Mouse (Mus musculus) midbrain, embryonic 12.5 days (tissue): ENCODE results near the gene Hrasls5. TPM values are rescaled to one million over a fixed set of nuclear protein-coding genes. Genes with fewer than 3 reads are reported as not detected.

Experiments
- ATAC-seq: fragments of 200-750 bp; cut with Nextera tagmentation; 2 replicates; pipeline ENCODE4 v1.8.0; 2017; ENCODE audit warnings: low read depth, moderate TSS enrichment, moderate library complexity; ENCODE audit not compliant: low FRiP score
- H3K27ac ChIP-seq: fragments of 300-500 bp; sonication (generic); replicated peaks from 2 replicates; pipeline ENCODE4 v1.5.1; 2016; ENCODE audit warnings: mild to moderate bottlenecking
- H3K27me3 ChIP-seq: fragments of 300-500 bp; sonication (generic); 2 replicates; pipeline ENCODE4 v1.6.1; 2016; ENCODE audit warnings: mild to moderate bottlenecking
- H3K36me3 ChIP-seq: fragments of 300-500 bp; sonication (generic); 2 replicates; pipeline ENCODE4 v1.6.1; 2016
- H3K4me1 ChIP-seq: fragments of 300-500 bp; sonication (generic); 2 replicates; pipeline ENCODE4 v1.6.1; 2016
- H3K4me2 ChIP-seq: fragments of 300-500 bp; sonication (generic); replicated peaks from 2 replicates; pipeline ENCODE4 v1.6.1; 2016; ENCODE audit warnings: mild to moderate bottlenecking, moderate library complexity
- H3K4me3 ChIP-seq: fragments of 300-500 bp; sonication (generic); 2 replicates; pipeline ENCODE4 v1.5.1; 2016; ENCODE audit warnings: mild to moderate bottlenecking
- H3K9ac ChIP-seq: fragments of 300-500 bp; sonication (generic); replicated peaks from 2 replicates; pipeline ENCODE4 v1.6.1; 2016; ENCODE audit warnings: mild to moderate bottlenecking, moderate library complexity
- H3K9me3 ChIP-seq: fragments of 300-500 bp; sonication (generic); 2 replicates; pipeline ENCODE4 v1.6.1; 2016; ENCODE audit warnings: mild to moderate bottlenecking
- WGBS: fragments of 180-500 bp; shearing (Covaris S2); methylation state at CpG from one replicate; pipeline ENCODE4 v1.1.7; 2016; 5-methylcytosine and 5-hydroxymethylcytosine counted together
- polyA plus RNA-seq: library from polyadenylated mRNA; unstranded; fragments of >200 nt; fragmentation: Nextera tagmentation; extraction: Ambion mirVana; gene quantifications from 2 replicates; pipeline ENCODE4 v1.2.1, GENCODE M21; 2016

Hrasls5 gene
- polyA plus RNA-seq, 1 experiment from 2014 or later, result not detected

- Histone ChIP-seq H3K4me2 (no peak overlapping the region), H3K9me3 (no peaks in the 10 kb centered on the region)
- WGBS, result 91% methylated on average over 8 of the region's 8 CpGs
These were observed 27.1 kb upstream of the Hrasls5 start for GRCm38 (mm10) chr19:7585279-7585678.

GRCm38 (mm10) chr19:7585764-7586163 lies 26.6 kb upstream of the Hrasls5 start:
- Histone ChIP-seq H3K27me3 (no peaks in the 10 kb centered on the region), H3K4me3 (no peak overlapping the region), H3K4me2 (no peak overlapping the region), H3K9ac (no peak overlapping the region), H3K4me1 (no peaks in the 10 kb centered on the region), H3K27ac (no peak overlapping the region), H3K36me3 (no peaks in the 10 kb centered on the region), H3K9me3 (no peaks in the 10 kb centered on the region)
- WGBS, result 94% methylated on average over 6 of the region's 6 CpGs
- no peak for ATAC-seq

More at GRCm38 (mm10) chr19:7585279-7585678, 27.1 kb upstream of the Hrasls5 start:
- H3K27me3 ChIP-seq, result no peaks in the 10 kb centered on the region
- no peaks in the 10 kb centered on the region for H3K4me1 ChIP-seq
- no peak for ATAC-seq
- no peak overlapping the region for H3K9ac ChIP-seq
- no peak overlapping the region for H3K27ac ChIP-seq
- no peaks in the 10 kb centered on the region for H3K36me3 ChIP-seq
- no peak overlapping the region for H3K4me3 ChIP-seq

GRCm38 (mm10) chr19:7590795-7591194 lies 21.5 kb upstream of the Hrasls5 start:
- no peak for ATAC-seq
- no peak overlapping the region for H3K9ac ChIP-seq
- H3K4me1 ChIP-seq, result no peaks in the 10 kb centered on the region

GRCm38 (mm10) chr19:7592018-7592417 lies 20.3 kb upstream of the Hrasls5 start:
- Histone ChIP-seq H3K9ac (no peak overlapping the region), H3K4me3 (no peak overlapping the region), H3K27ac (no peak overlapping the region), H3K27me3 (no peaks in the 10 kb centered on the region), H3K9me3 (no peaks in the 10 kb centered on the region), H3K4me1 (no peaks in the 10 kb centered on the region), H3K36me3 (no peaks in the 10 kb centered on the region), H3K4me2 (no peak overlapping the region)
- ATAC-seq, result no peak
- WGBS, result 70% methylated on average over 3 of the region's 3 CpGs

More at GRCm38 (mm10) chr19:7590795-7591194, 21.5 kb upstream of the Hrasls5 start:
- Histone ChIP-seq H3K4me3 (no peak overlapping the region), H3K27ac (no peak overlapping the region), H3K27me3 (no peaks in the 10 kb centered on the region), H3K9me3 (no peaks in the 10 kb centered on the region), H3K4me2 (no peak overlapping the region), H3K36me3 (no peaks in the 10 kb centered on the region)

GRCm38 (mm10) chr19:7595534-7595933 lies 16.8 kb upstream of the Hrasls5 start:
- H3K27me3 ChIP-seq, result no peaks in the 10 kb centered on the region
- H3K4me1 ChIP-seq, result no peaks in the 10 kb centered on the region
- ATAC-seq, result no peak
- no peak overlapping the region for H3K27ac ChIP-seq
- 24% methylated on average over 2 of the region's 2 CpGs for whole genome bisulfite sequencing
- H3K9me3 ChIP-seq, result no peaks in the 10 kb centered on the region
- H3K4me2 ChIP-seq, result no peak overlapping the region
- H3K9ac ChIP-seq, result no peak overlapping the region
- no peaks in the 10 kb centered on the region for H3K36me3 ChIP-seq
- no peak overlapping the region for H3K4me3 ChIP-seq

GRCm38 (mm10) chr19:7598481-7598880 lies 13.9 kb upstream of the Hrasls5 start:
- Histone ChIP-seq H3K9ac (no peak overlapping the region), H3K4me3 (no peak overlapping the region), H3K27me3 (no peaks in the 10 kb centered on the region), H3K4me1 (no peaks in the 10 kb centered on the region), H3K27ac (no peak overlapping the region), H3K9me3 (no peaks in the 10 kb centered on the region), H3K4me2 (no peak overlapping the region), H3K36me3 (no peaks in the 10 kb centered on the region)
- WGBS, result 63% methylated on average over 4 of the region's 4 CpGs
- ATAC-seq, result no peak

- ATAC-seq, result no peak
- Histone ChIP-seq H3K36me3 (no peaks in the 10 kb centered on the region), H3K4me2 (no peak overlapping the region), H3K27me3 (peaks cover 3% of the 10 kb centered on the region), H3K4me1 (peaks cover 13% of the 10 kb centered on the region), H3K4me3 (no peak overlapping the region), H3K9me3 (no peaks in the 10 kb centered on the region), H3K27ac (no peak overlapping the region), H3K9ac (no peak overlapping the region)
- WGBS, result 82% methylated on average over 4 of the region's 4 CpGs
These were observed 10.8 kb upstream of the Hrasls5 start for GRCm38 (mm10) chr19:7601551-7601950.

GRCm38 (mm10) chr19:7604107-7604506 lies 8.2 kb upstream of the Hrasls5 start:
- Histone ChIP-seq H3K9ac (no peak overlapping the region), H3K27me3 (peaks cover 17% of the 10 kb centered on the region), H3K9me3 (no peaks in the 10 kb centered on the region), H3K36me3 (no peaks in the 10 kb centered on the region), H3K4me2 (no peak overlapping the region), H3K4me3 (no peak overlapping the region), H3K4me1 (peaks cover 30% of the 10 kb centered on the region), H3K27ac (no peak overlapping the region)
- 91% methylated on average over 10 of the region's 10 CpGs for WGBS
- ATAC-seq, result no peak

GRCm38 (mm10) chr19:7605013-7605412 lies 7.3 kb upstream of the Hrasls5 start:
- Histone ChIP-seq H3K27ac (no peak overlapping the region), H3K4me1 (peaks cover 30% of the 10 kb centered on the region), H3K27me3 (peaks cover 20% of the 10 kb centered on the region), H3K9ac (no peak overlapping the region), H3K9me3 (no peaks in the 10 kb centered on the region), H3K4me2 (no peak overlapping the region), H3K4me3 (no peak overlapping the region), H3K36me3 (no peaks in the 10 kb centered on the region)
- no peak for ATAC-seq

- Histone ChIP-seq H3K4me3 (peak overlapping the region; percentile 27), H3K4me1 (peaks cover 30% of the 10 kb centered on the region), H3K36me3 (no peaks in the 10 kb centered on the region), H3K27me3 (peaks cover 22% of the 10 kb centered on the region), H3K4me2 (peak overlapping the region; percentile 56), H3K9me3 (no peaks in the 10 kb centered on the region), H3K9ac (no peak overlapping the region), H3K27ac (peak overlapping the region; percentile 42)
- WGBS, result 6% methylated on average over 15 of the region's 15 CpGs
- peak; percentile 83 for ATAC-seq
These were observed 6.2 kb upstream of the Hrasls5 start for GRCm38 (mm10) chr19:7605930-7606783.

GRCm38 (mm10) chr19:7606801-7607689 lies 5.3 kb upstream of the Hrasls5 start, which contains the start of gene Lgals12:
Gene Lgals12 (minus strand): TSS chr19:7607193.
- Histone ChIP-seq H3K4me3 (peak within 1 kb of the TSS; percentile 27), H3K9ac (no peak within 1 kb of the TSS), H3K9me3 (no peaks in the 10 kb centered on the region), H3K4me2 (peak within 1 kb of the TSS; percentile 56), H3K27me3 (peaks cover 30% of the 10 kb centered on the region), H3K4me1 (peaks cover 34% of the 10 kb centered on the region), H3K36me3 (no peaks in the 10 kb centered on the region), H3K27ac (peak within 1 kb of the TSS; percentile 42)
- WGBS, result 7% methylated on average over 15 of the region's 15 CpGs
- ATAC-seq, result peak; percentile 45

- Histone ChIP-seq H3K27me3 (peaks cover 37% of the 10 kb centered on the region), H3K4me3 (no peak overlapping the region), H3K36me3 (no peaks in the 10 kb centered on the region), H3K4me2 (no peak overlapping the region), H3K9ac (no peak overlapping the region), H3K27ac (no peak overlapping the region), H3K4me1 (peaks cover 40% of the 10 kb centered on the region), H3K9me3 (no peaks in the 10 kb centered on the region)
- no peak for ATAC-seq
- WGBS, result 80% methylated on average over 7 of the region's 7 CpGs
These were observed 4.6 kb upstream of the Hrasls5 start for GRCm38 (mm10) chr19:7607690-7608201.
